Mouse (Mus musculus): Measurements from ENCODE around the gene Uqcrq.

GRCm38 (mm10) chr11:53425251-53425650 is 5.4 kb downstream of the Uqcrq start:
- TF ChIP-seq CTCF (IDR thresholded peaks at IDR 0.05; ENCODE audit: low read depth, low read length) (no peak), GATA1 (IDR thresholded peaks at IDR 0.05; ENCODE audit: borderline replicate concordance, low read length) (no peak), TAL1 (conservative IDR thresholded peaks at IDR 0.05; ENCODE audit: low read depth, low read length) (no peak), POLR2AphosphoS5 (IDR thresholded peaks at IDR 0.05; ENCODE audit: insufficient replicate concordance, low read depth, low read length) (no peak)

Data from G1E (cell line).